Mouse (Mus musculus) left cerebral cortex, adult 18-20 months (tissue): ENCODE measurements around the gene Ptk6. TPM values are rescaled to one million over a fixed set of nuclear protein-coding genes. Genes with fewer than 3 reads are reported as not detected.

Experiments
- total RNA-seq, 2 experiments: library from RNA; stranded (reverse); gene quantifications; 2 replicates each; pipeline ENCODE4 v1.2.3; 2021

Ptk6 gene
- total RNA-seq, 2 experiments from 2014 or later, result not detected

Other genes with a start within 250 kb of the Ptk6 start
- gene Nkain4, start 248.1 kb downstream of the Ptk6 start, total RNA-seq, result 10 to 100 TPM; 43.2 to 44.2 TPM
- gene Arfgap1, start 235.6 kb downstream of the Ptk6 start, total RNA-seq, result 100 to 1,000 TPM; 141 to 151 TPM
- 1 to 10 TPM in 1 of 2 experiments, under 1 TPM in 1; 0.82 to 1.1 TPM for gene Col20a1, start 216.3 kb downstream of the Ptk6 start, total RNA-seq
- gene Chrna4, start 159.2 kb downstream of the Ptk6 start, total RNA-seq, result 10 to 100 TPM; 36.5 to 41.2 TPM
- gene Kcnq2, start 67.5 kb downstream of the Ptk6 start, total RNA-seq, result 100 to 1,000 TPM; 264 to 274 TPM
- gene Eef1a2, start 45.8 kb downstream of the Ptk6 start, total RNA-seq, result 1,000 to 10,000 TPM; 1,361 to 1,429 TPM
- 10 to 100 TPM; 74.7 to 76.8 TPM for gene Ppdpf, start 15.5 kb downstream of the Ptk6 start, total RNA-seq
- under 1 TPM; 0.33 to 0.46 TPM for gene Srms, start 10.4 kb upstream of the Ptk6 start, total RNA-seq
- gene Fndc11, start 17.2 kb upstream of the Ptk6 start, total RNA-seq, result not detected
- 1 to 10 TPM; 2.7 to 3.2 TPM for gene Helz2, start 39.2 kb upstream of the Ptk6 start, total RNA-seq
- 10 to 100 TPM; 23.9 to 25.8 TPM for gene Gmeb2, start 85.2 kb upstream of the Ptk6 start, total RNA-seq
- gene Stmn3, start 111.7 kb upstream of the Ptk6 start, total RNA-seq, result 100 to 1,000 TPM; 647 to 666 TPM
- gene Rtel1, start 117.0 kb upstream of the Ptk6 start, total RNA-seq, result 10 to 100 TPM; 24.9 to 34.5 TPM
- gene Zgpat, start 162.1 kb upstream of the Ptk6 start, total RNA-seq, result 10 to 100 TPM; 66.0 to 67.6 TPM
- gene Arfrp1, start 162.6 kb upstream of the Ptk6 start, total RNA-seq, result 10 to 100 TPM; 43.9 to 48.5 TPM
- 10 to 100 TPM; 34.4 to 35.6 TPM for gene Lime1, start 177.3 kb upstream of the Ptk6 start, total RNA-seq